Mouse (Mus musculus) neural tube, embryonic 11.5 days (tissue): ENCODE measurements around the gene 4933402J07Rik. TPM values are rescaled to one million over a fixed set of nuclear protein-coding genes. Genes with fewer than 3 reads are reported as not detected.

Experiments
- ATAC-seq: fragments of 200-750 bp; cut with Nextera tagmentation; 2 replicates; pipeline ENCODE4 v1.8.0; 2017; ENCODE audit warnings: moderate number of reproducible peaks, mild to moderate bottlenecking, moderate TSS enrichment, moderate library complexity; ENCODE audit not compliant: insufficient read depth, low FRiP score, low TSS enrichment
- DNase-seq: peaks from one replicate; pipeline ENCODE4 v3.0.0-alpha.2; 2015; ENCODE audit warnings: low spot score
- H3K27ac ChIP-seq: fragments of 300-500 bp; sonication (generic); 2 replicates; pipeline ENCODE4 v1.5.1; 2014; ENCODE audit warnings: low read depth, mild to moderate bottlenecking, low read length
- H3K27me3 ChIP-seq: fragments of 300-500 bp; sonication (generic); 2 replicates; pipeline ENCODE4 v1.6.1; 2014; ENCODE audit warnings: mild to moderate bottlenecking, low read length, mixed read lengths; ENCODE audit not compliant: control insufficient read depth, insufficient read depth
- H3K36me3 ChIP-seq: fragments of 300-500 bp; sonication (generic); 2 replicates; pipeline ENCODE4 v1.6.1; 2014; ENCODE audit warnings: mild to moderate bottlenecking, low read length, moderate library complexity, mixed read lengths; ENCODE audit not compliant: control insufficient read depth, insufficient read depth
- H3K4me1 ChIP-seq: fragments of 300-500 bp; sonication (generic); 2 replicates; pipeline ENCODE4 v1.6.1; 2014; ENCODE audit warnings: low read length, mixed read lengths; ENCODE audit not compliant: control insufficient read depth, insufficient read depth
- H3K4me2 ChIP-seq: fragments of 300-500 bp; sonication (generic); 2 replicates; pipeline ENCODE4 v1.6.1; 2014; ENCODE audit warnings: low read depth, mild to moderate bottlenecking, moderate library complexity
- H3K4me3 ChIP-seq: fragments of 300-500 bp; sonication (generic); 2 replicates; pipeline ENCODE4 v1.5.1; 2014; ENCODE audit warnings: low read depth, low read length
- H3K9ac ChIP-seq: fragments of 300-500 bp; sonication (generic); 2 replicates; pipeline ENCODE4 v1.6.1; 2014; ENCODE audit warnings: mild to moderate bottlenecking, low read length
- H3K9me3 ChIP-seq: fragments of 300-500 bp; sonication (generic); 2 replicates; pipeline ENCODE4 v1.6.1; 2016; ENCODE audit warnings: low read length; ENCODE audit not compliant: control insufficient read depth
- WGBS: fragments of 180-500 bp; shearing (Covaris S2); extraction: QIAGEN DNeasy Blood & Tissue Kit; methylation state at CpG from one replicate; pipeline ENCODE4 v1.1.7; 2014; 5-methylcytosine and 5-hydroxymethylcytosine counted together
- polyA plus RNA-seq: library from polyadenylated mRNA; unstranded; fragments of >200 nt; fragmentation: Nextera tagmentation; extraction: Ambion mirVana; gene quantifications from 2 replicates; pipeline ENCODE4 v1.2.1, GENCODE M21; 2014

4933402J07Rik gene
- polyA plus RNA-seq, result not detected in 2 replicates

DNA sequence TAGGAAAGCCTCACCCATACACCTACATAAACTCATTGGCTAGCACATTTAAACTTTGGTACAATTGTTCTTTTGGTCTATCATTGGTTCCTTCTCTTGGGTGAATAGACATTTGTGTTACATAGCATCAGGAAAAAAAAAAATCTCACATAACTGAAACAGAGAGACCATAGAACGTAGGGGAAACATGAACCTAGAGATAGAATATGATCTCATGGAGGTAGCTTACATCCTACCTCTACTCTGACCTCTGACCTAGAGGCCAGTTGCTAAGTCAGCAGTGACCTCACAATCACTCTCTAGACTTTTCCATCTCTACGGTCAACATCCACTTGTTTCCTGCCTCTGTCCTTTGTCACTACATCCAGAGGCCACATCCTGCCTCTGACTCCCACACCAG lies at the start of gene 4933402J07Rik:
TSS of gene 4933402J07Rik (plus strand) at position 301 of the 400 bp plus-strand sequence.
- Histone ChIP-seq H3K4me1 (no peaks in the 10 kb centered on the region), H3K4me3 (no peak within 1 kb of the TSS), H3K36me3 (no peaks in the 10 kb centered on the region), H3K9me3 (no peaks in the 10 kb centered on the region), H3K4me2 (no peak within 1 kb of the TSS), H3K27me3 (no peaks in the 10 kb centered on the region), H3K27ac (no peak within 1 kb of the TSS), H3K9ac (no peak within 1 kb of the TSS)
- no peak for ATAC-seq
- 84% methylated on average over 2 of the region's 2 CpGs for WGBS
- no peak for DNase-seq

- ATAC-seq (no peak), DNase-seq (no peak)
- Histone ChIP-seq H3K27ac (no peak overlapping the region), H3K4me2 (no peak overlapping the region), H3K9ac (no peak overlapping the region), H3K4me3 (no peak overlapping the region), H3K4me1 (no peaks in the 10 kb centered on the region), H3K27me3 (no peaks in the 10 kb centered on the region), H3K9me3 (no peaks in the 10 kb centered on the region), H3K36me3 (no peaks in the 10 kb centered on the region)
- WGBS, result 93% methylated on average over 3 of the region's 3 CpGs
These were observed 46.5 kb upstream of the 4933402J07Rik start for GRCm38 (mm10) chr8:87517132-87517531.

- Histone ChIP-seq H3K27me3 (no peaks in the 10 kb centered on the region), H3K4me3 (no peak overlapping the region), H3K4me2 (no peak overlapping the region), H3K9ac (no peak overlapping the region), H3K27ac (no peak overlapping the region), H3K36me3 (no peaks in the 10 kb centered on the region), H3K9me3 (no peaks in the 10 kb centered on the region), H3K4me1 (no peaks in the 10 kb centered on the region)
- WGBS, result 78% methylated on average over 1 of the region's 1 CpGs
- ATAC-seq, result no peak
- DNase-seq, result no peak
These were observed 38.6 kb upstream of the 4933402J07Rik start for GRCm38 (mm10) chr8:87525006-87525405.

- Histone ChIP-seq H3K4me3 (no peak overlapping the region), H3K9me3 (no peaks in the 10 kb centered on the region), H3K4me2 (no peak overlapping the region), H3K4me1 (no peaks in the 10 kb centered on the region), H3K36me3 (no peaks in the 10 kb centered on the region), H3K27me3 (no peaks in the 10 kb centered on the region), H3K27ac (no peak overlapping the region), H3K9ac (no peak overlapping the region)
- ATAC-seq, result no peak
- 68% methylated on average over 4 of the region's 4 CpGs for WGBS
- no peak for DNase-seq
These were observed 32.5 kb upstream of the 4933402J07Rik start for GRCm38 (mm10) chr8:87531176-87531575.

DNA sequence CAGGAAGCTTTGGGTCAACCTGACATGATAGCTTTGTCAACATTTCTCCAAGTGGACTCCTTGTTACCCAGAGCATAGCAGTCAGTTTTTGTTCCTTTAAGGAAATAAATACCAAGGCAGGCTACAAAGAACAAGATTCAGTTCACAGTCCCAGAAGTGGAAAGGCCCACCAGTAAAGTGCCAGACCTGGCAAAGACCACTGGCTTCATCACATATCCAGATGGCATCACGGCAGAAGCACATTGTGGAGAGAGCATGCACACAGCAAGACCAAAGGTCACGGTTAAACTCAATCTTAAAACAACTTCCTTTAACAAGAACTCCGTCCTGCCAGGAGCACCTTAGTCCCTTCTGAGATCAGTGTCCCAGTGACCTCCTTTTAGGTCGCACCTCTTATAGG lies 30.2 kb upstream of the 4933402J07Rik start:
- Histone ChIP-seq H3K4me1 (no peaks in the 10 kb centered on the region), H3K4me2 (no peak overlapping the region), H3K4me3 (no peak overlapping the region), H3K9ac (no peak overlapping the region), H3K27ac (no peak overlapping the region), H3K36me3 (no peaks in the 10 kb centered on the region), H3K27me3 (no peaks in the 10 kb centered on the region), H3K9me3 (no peaks in the 10 kb centered on the region)
- ATAC-seq (no peak), DNase-seq (no peak)
- 80% methylated on average over 4 of the region's 4 CpGs for WGBS

GRCm38 (mm10) chr8:87534846-87535245 lies 28.8 kb upstream of the 4933402J07Rik start:
- Histone ChIP-seq H3K36me3 (no peaks in the 10 kb centered on the region), H3K27me3 (no peaks in the 10 kb centered on the region), H3K4me2 (no peak overlapping the region), H3K9ac (no peak overlapping the region), H3K9me3 (no peaks in the 10 kb centered on the region), H3K27ac (no peak overlapping the region), H3K4me3 (no peak overlapping the region), H3K4me1 (no peaks in the 10 kb centered on the region)
- no peak for ATAC-seq
- 52% methylated on average over 2 of the region's 2 CpGs for WGBS
- DNase-seq, result no peak

DNA sequence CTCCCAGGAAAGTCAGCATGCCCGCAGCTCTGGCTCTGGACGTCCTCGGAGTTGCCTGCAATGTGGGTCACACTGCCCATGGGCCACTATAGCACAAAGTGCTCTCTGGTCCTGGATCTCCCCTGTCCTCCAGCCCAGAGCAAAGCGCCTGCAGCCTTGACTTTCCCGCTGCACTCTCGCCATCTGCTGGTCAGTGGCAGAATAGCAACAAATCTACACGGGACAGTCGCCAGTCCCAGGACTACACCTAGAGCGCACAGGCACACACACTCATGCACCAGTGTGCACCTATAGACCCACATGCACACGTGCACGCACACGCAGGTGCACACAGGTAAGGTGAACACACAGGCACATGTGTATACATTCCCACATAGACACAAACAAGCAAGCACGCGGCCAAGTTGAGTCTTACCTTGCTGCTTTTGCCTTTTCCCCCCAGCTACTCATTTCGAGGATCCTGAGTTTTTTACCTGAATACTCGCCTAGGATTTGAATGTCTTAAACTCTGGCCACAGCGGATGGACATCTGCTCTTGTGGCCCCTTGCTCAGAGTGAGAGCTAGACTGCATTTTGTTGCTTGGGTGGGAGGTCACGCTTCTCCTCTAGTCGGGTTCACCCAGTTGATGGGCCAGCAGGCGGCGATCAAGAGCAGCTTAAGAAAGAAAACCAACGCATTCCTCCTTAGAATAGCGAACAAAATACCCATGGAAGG lies 26.9 kb upstream of the 4933402J07Rik start:
- no peak overlapping the region; the same call in 1 of the 2 replicates for H3K4me3 ChIP-seq
- H3K9ac ChIP-seq, result no peak overlapping the region
- no peaks in the 10 kb centered on the region for H3K36me3 ChIP-seq
- ATAC-seq (peak; percentile 69; the same call in 1 of the 2 replicates), DNase-seq (peak; percentile 87)
- H3K9me3 ChIP-seq, result no peaks in the 10 kb centered on the region
- peak overlapping the region; percentile 22; the same call in 1 of the 2 replicates for H3K4me2 ChIP-seq
- H3K27ac ChIP-seq, result no peak overlapping the region
- H3K4me1 ChIP-seq, result no peaks in the 10 kb centered on the region
- H3K27me3 ChIP-seq, result no peaks in the 10 kb centered on the region
- 6% methylated on average over 23 of the region's 23 CpGs for WGBS

GRCm38 (mm10) chr8:87539829-87540394 lies 23.7 kb upstream of the 4933402J07Rik start:
- no peak for DNase-seq
- 30% methylated on average over 15 of the region's 15 CpGs for WGBS

DNA sequence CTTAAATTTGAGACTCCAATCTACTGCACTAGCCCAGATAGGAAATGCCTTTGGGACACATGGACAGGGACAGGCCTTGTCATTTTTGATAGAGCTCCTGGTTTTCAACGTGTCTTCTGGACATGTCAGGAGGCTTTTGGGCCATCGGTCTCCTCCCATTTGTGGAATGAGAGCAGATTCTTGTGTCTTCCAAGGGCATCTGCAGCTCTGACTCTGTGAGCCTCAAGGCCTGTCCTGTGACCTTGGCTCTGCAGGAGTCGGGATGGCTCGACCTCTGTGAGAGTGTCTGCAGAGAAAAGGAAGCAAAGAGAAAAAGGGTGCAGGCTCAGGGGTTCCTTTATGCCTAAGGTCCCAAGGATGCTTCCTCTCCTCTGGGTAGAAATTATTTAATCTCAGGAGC lies 13.8 kb upstream of the 4933402J07Rik start:
- H3K4me2 ChIP-seq, result no peak overlapping the region
- H3K4me1 ChIP-seq, result no peaks in the 10 kb centered on the region
- no peak overlapping the region for H3K4me3 ChIP-seq
- no peaks in the 10 kb centered on the region for H3K36me3 ChIP-seq
- WGBS, result 76% methylated on average over 4 of the region's 4 CpGs
- no peak overlapping the region for H3K27ac ChIP-seq
- DNase-seq (no peak), ATAC-seq (no peak)
- no peaks in the 10 kb centered on the region for H3K9me3 ChIP-seq
- H3K27me3 ChIP-seq, result no peaks in the 10 kb centered on the region
- no peak overlapping the region for H3K9ac ChIP-seq

More at GRCm38 (mm10) chr8:87539829-87540394, 23.7 kb upstream of the 4933402J07Rik start:
- no peaks in the 10 kb centered on the region for H3K36me3 ChIP-seq
- no peak overlapping the region for H3K27ac ChIP-seq
- peak; percentile 20; the same call in 1 of the 2 replicates for ATAC-seq
- H3K27me3 ChIP-seq, result no peaks in the 10 kb centered on the region
- no peak overlapping the region for H3K4me2 ChIP-seq
- no peak overlapping the region for H3K9ac ChIP-seq
- H3K4me3 ChIP-seq, result no peak overlapping the region
- no peaks in the 10 kb centered on the region for H3K4me1 ChIP-seq
- no peaks in the 10 kb centered on the region for H3K9me3 ChIP-seq
